Mouse (Mus musculus): ENCODE data around the gene Pnisr. TPM values are rescaled to one million over a fixed set of nuclear protein-coding genes. Genes with fewer than 3 reads are reported as not detected.

Pnisr gene
- total and polyA plus RNA-seq, 3 experiments: 66.5 to 273 (median 216) TPM

GRCm38 (mm10) chr4:21878776-21879175, 31.4 kb downstream of the Pnisr start:
- ATAC-seq (ENCODE audit: extremely low read depth, insufficient number of reproducible peaks, low FRiP score, poor library complexity, severe bottlenecking) (no peak), DNase-seq (ENCODE audit: low spot score) (no peak)
- Histone ChIP-seq H3K27me3 (ENCODE audit: insufficient read depth, low read length) (no peaks in the 10 kb centered on the region; the same call in 1 of the 2 replicates), H3K4me3 (ENCODE audit: low read depth, low read length) (no peak overlapping the region), H3K9me3 (replicated peaks) (no peaks in the 10 kb centered on the region), H3K4me1 (ENCODE audit: insufficient read depth, low read depth, low read length) (peaks cover 14% of the 10 kb centered on the region), H3K36me3 (replicated peaks) (peaks cover 49% of the 10 kb centered on the region)
- no peak for TF ChIP-seq TAL1 (conservative IDR thresholded peaks at IDR 0.05; ENCODE audit: low read depth, low read length)
- TF ChIP-seq GATA2 (IDR thresholded peaks at IDR 0.05; ENCODE audit: borderline replicate concordance, low read depth, low read length): no peak
- TF ChIP-seq CTCF (IDR thresholded peaks at IDR 0.05; ENCODE audit: low read depth, low read length): no peak
- TF ChIP-seq GATA1 (IDR thresholded peaks at IDR 0.05; ENCODE audit: borderline replicate concordance, low read length): no peak
- no peak for TF ChIP-seq POLR2AphosphoS5 (IDR thresholded peaks at IDR 0.05; ENCODE audit: insufficient replicate concordance, low read depth, low read length)

- Histone ChIP-seq H3K4me1 (ENCODE audit: insufficient read depth, low read depth, low read length) (peaks cover 14% of the 10 kb centered on the region), H3K27me3 (ENCODE audit: insufficient read depth, low read length) (no peaks in the 10 kb centered on the region), H3K9me3 (replicated peaks) (no peaks in the 10 kb centered on the region), H3K4me3 (ENCODE audit: low read depth, low read length) (peak within 1 kb of the TSS; percentile 78), H3K36me3 (replicated peaks) (peaks cover 43% of the 10 kb centered on the region)
- no peak for TF ChIP-seq TAL1 (conservative IDR thresholded peaks at IDR 0.05; ENCODE audit: low read depth, low read length)
- TF ChIP-seq CTCF (IDR thresholded peaks at IDR 0.05; ENCODE audit: low read depth, low read length): no peak
- TF ChIP-seq POLR2AphosphoS5 (IDR thresholded peaks at IDR 0.05; ENCODE audit: insufficient replicate concordance, low read depth, low read length): no peak
- ATAC-seq (ENCODE audit: extremely low read depth, insufficient number of reproducible peaks, low FRiP score, poor library complexity, severe bottlenecking) (peak; percentile 90), DNase-seq (ENCODE audit: low spot score) (peak; percentile 71)
These were observed 32.3 kb downstream of the Pnisr start, which contains the start of gene Coq3 for GRCm38 (mm10) chr4:21879565-21880220. Coq3 (plus strand) TSS chr4:21879673.

DNA sequence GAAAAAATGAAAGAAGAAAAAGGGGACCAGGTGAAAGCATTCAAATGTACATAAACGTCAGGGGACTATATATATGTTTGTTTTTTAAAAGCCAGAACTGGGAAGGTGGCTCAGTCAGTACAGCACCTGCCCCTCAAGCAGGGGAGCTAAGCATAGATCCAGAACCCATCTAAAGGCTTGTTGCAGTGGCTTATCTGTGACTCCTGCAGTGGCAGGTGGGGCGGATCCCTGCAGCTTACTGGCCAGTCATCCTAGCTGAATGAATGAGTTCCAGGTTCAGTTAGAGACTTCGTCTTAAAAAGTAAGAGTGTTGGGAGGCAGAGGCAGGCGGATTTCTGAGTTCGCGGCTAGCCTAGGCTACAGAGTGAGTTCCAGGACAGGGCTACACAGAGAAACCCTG, 35.4 kb downstream of the Pnisr start:
- Histone ChIP-seq H3K9me3 (replicated peaks) (no peaks in the 10 kb centered on the region), H3K27me3 (ENCODE audit: insufficient read depth, low read length) (no peaks in the 10 kb centered on the region), H3K4me3 (ENCODE audit: low read depth, low read length) (no peak overlapping the region), H3K36me3 (replicated peaks) (peaks cover 23% of the 10 kb centered on the region), H3K4me1 (ENCODE audit: insufficient read depth, low read depth, low read length) (peaks cover 14% of the 10 kb centered on the region)
- TF ChIP-seq POLR2AphosphoS5 (IDR thresholded peaks at IDR 0.05; ENCODE audit: insufficient replicate concordance, low read depth, low read length) (no peak), GATA2 (IDR thresholded peaks at IDR 0.05; ENCODE audit: borderline replicate concordance, low read depth, low read length) (no peak), CTCF (IDR thresholded peaks at IDR 0.05; ENCODE audit: low read depth, low read length) (no peak), TAL1 (conservative IDR thresholded peaks at IDR 0.05; ENCODE audit: low read depth, low read length) (no peak), GATA1 (IDR thresholded peaks at IDR 0.05; ENCODE audit: borderline replicate concordance, low read length) (no peak)
- DNase-seq (ENCODE audit: low spot score) (no peak), ATAC-seq (ENCODE audit: extremely low read depth, insufficient number of reproducible peaks, low FRiP score, poor library complexity, severe bottlenecking) (no peak)

- DNase-seq (ENCODE audit: low spot score) (no peak), ATAC-seq (ENCODE audit: extremely low read depth, insufficient number of reproducible peaks, low FRiP score, poor library complexity, severe bottlenecking) (no peak)
- Histone ChIP-seq H3K4me3 (ENCODE audit: low read depth, low read length) (no peak overlapping the region), H3K4me1 (ENCODE audit: insufficient read depth, low read depth, low read length) (peaks cover 5% of the 10 kb centered on the region), H3K36me3 (replicated peaks) (peaks cover 19% of the 10 kb centered on the region), H3K27me3 (ENCODE audit: insufficient read depth, low read length) (no peaks in the 10 kb centered on the region), H3K9me3 (replicated peaks) (no peaks in the 10 kb centered on the region)
- no peak for TF ChIP-seq GATA1 (IDR thresholded peaks at IDR 0.05; ENCODE audit: borderline replicate concordance, low read length)
- TF ChIP-seq POLR2AphosphoS5 (IDR thresholded peaks at IDR 0.05; ENCODE audit: insufficient replicate concordance, low read depth, low read length): no peak
- TF ChIP-seq GATA2 (IDR thresholded peaks at IDR 0.05; ENCODE audit: borderline replicate concordance, low read depth, low read length): no peak
- TF ChIP-seq CTCF (IDR thresholded peaks at IDR 0.05; ENCODE audit: low read depth, low read length): no peak
- TF ChIP-seq TAL1 (conservative IDR thresholded peaks at IDR 0.05; ENCODE audit: low read depth, low read length): no peak
These were observed 38.4 kb downstream of the Pnisr start for GRCm38 (mm10) chr4:21885831-21886230.

Other genes starting within 250 kb of the Pnisr start
- gene Prdm13, start 161.6 kb upstream of the Pnisr start, total RNA-seq (2014; fragmentation: Nextera tagmentation): not detected in 2 replicates
- 0.05 and 0.06 TPM in 2 replicates for gene Prdm13, start 161.6 kb upstream of the Pnisr start, total RNA-seq (2017)
- gene Prdm13, start 161.6 kb upstream of the Pnisr start, polyA plus RNA-seq (2012): not detected in 2 replicates
- gene Ccnc, start 119.9 kb upstream of the Pnisr start, total RNA-seq (2014; fragmentation: Nextera tagmentation): 56.1 and 68.4 TPM in 2 replicates
- gene Ccnc, start 119.9 kb upstream of the Pnisr start, total RNA-seq (2017): 38.3 and 46.1 TPM in 2 replicates
- gene Ccnc, start 119.9 kb upstream of the Pnisr start, polyA plus RNA-seq (2012): 0.47 and 1.9 TPM in 2 replicates
- gene Usp45, start 80.4 kb upstream of the Pnisr start, total RNA-seq (2014; fragmentation: Nextera tagmentation): 49.2 and 58.4 TPM in 2 replicates
- gene Usp45, start 80.4 kb upstream of the Pnisr start, total RNA-seq (2017): 15.7 and 21.1 TPM in 2 replicates
- gene Usp45, start 80.4 kb upstream of the Pnisr start, polyA plus RNA-seq (2012): 2.9 and 3.4 TPM in 2 replicates
- gene Tstd3, start 80.4 kb upstream of the Pnisr start, total RNA-seq (2014; fragmentation: Nextera tagmentation): 72.4 and 103 TPM in 2 replicates
- 40.5 and 41.5 TPM in 2 replicates for gene Tstd3, start 80.4 kb upstream of the Pnisr start, total RNA-seq (2017)
- 5.1 and 6.0 TPM in 2 replicates for gene Tstd3, start 80.4 kb upstream of the Pnisr start, polyA plus RNA-seq (2012)
- gene Coq3, start 32.1 kb downstream of the Pnisr start, total RNA-seq (2014; fragmentation: Nextera tagmentation): 12.8 and 14.3 TPM in 2 replicates
- 13.5 and 15.6 TPM in 2 replicates for gene Coq3, start 32.1 kb downstream of the Pnisr start, total RNA-seq (2017)
- gene Coq3, start 32.1 kb downstream of the Pnisr start, polyA plus RNA-seq (2012): 5.2 and 6.0 TPM in 2 replicates
- gene Faxc, start 83.7 kb downstream of the Pnisr start, total RNA-seq (2014; fragmentation: Nextera tagmentation): not detected in 2 replicates
- 0.12 and 0.22 TPM in 2 replicates for gene Faxc, start 83.7 kb downstream of the Pnisr start, total RNA-seq (2017)
- gene Faxc, start 83.7 kb downstream of the Pnisr start, polyA plus RNA-seq (2012): not detected in 2 replicates

Measured in G1E (cell line).